Mouse (Mus musculus) small intestine, adult 2 months (tissue): ENCODE data around the gene Pde4d.

Experiments used
- CTCF ChIP-seq: fragments of 200-500 bp; IDR thresholded peaks from 2 replicates; pipeline ENCODE4 v1.5.1; 2012; ENCODE audit warnings: low read depth, mild to moderate bottlenecking, control low read depth, inconsistent platforms, low read length, moderate library complexity, mixed read lengths; ENCODE audit not compliant: insufficient replicate concordance, insufficient read length; ENCODE audit errors: extremely low read depth
- POLR2A ChIP-seq: fragments of 200-500 bp; IDR thresholded peaks from 2 replicates; pipeline ENCODE4 v1.6.1; 2012; ENCODE audit warnings: low read depth, mild to moderate bottlenecking, control low read depth, inconsistent platforms, low read length, moderate library complexity

GRCm38 (mm10) chr13:109808039-109808438, 1358.3 kb downstream of the Pde4d start:
- TF ChIP-seq POLR2A (no peak), CTCF (no peak)
